8 mouse cellular contexts compared by ENCODE assay signal in the genomic region with DNA sequence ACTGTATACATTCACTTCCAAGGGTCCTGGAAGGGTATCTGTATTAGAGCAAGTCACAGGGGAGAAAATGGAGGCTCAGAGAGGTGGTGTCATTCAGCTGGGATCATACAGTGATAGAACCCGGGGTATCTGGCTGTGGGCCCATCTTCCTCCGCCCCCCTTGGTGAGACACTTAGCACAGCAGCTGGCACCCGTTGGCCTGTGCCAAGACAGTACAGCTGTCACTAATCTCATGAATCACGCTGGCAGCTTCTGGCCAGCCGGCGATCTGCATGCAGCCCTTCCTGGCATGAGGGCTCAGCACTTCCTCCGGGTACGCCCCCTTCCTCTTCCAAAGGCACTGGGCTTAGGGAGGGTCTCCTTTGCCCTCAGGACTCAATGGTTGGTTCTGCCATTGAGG. TPM values are rescaled to one million over a fixed set of nuclear protein-coding genes. Genes with fewer than 3 reads are reported as not detected.
A peak's percentile ranks its signal among the peaks of the same experiment; 100 is the strongest.
DNase-seq lines count a peak whose midpoint lies in the region; ATAC-seq lines count a peak whose summit lies in the region.

No protein-coding gene starts in this region.

- H3K4me3 ChIP-seq in embryonic facial prominence, embryonic 12.5 days: no peak overlapping the region
- H3K4me3 ChIP-seq in embryonic facial prominence, embryonic 10.5 days: no peak overlapping the region
- peak overlapping the region; percentile 6; the same call in 1 of the 2 replicates for H3K4me3 ChIP-seq in kidney, embryonic 14.5 days (ENCODE audit: low read length)
- no peak overlapping the region for H3K4me3 ChIP-seq in limb, embryonic 12.5 days (replicated peaks)
- H3K4me3 ChIP-seq in neural tube, embryonic 15.5 days (replicated peaks): no peak overlapping the region

- no peak overlapping the region for H3K9ac ChIP-seq in embryonic facial prominence, embryonic 12.5 days
- H3K9ac ChIP-seq in kidney, embryonic 14.5 days (ENCODE audit: low read depth, low read length): no peak overlapping the region; the same call in 1 of the 2 replicates
- 0 out of 2 replicates have a peak overlapping the region, but pooled peaks have one; percentile 9 for H3K9ac ChIP-seq in limb, embryonic 12.5 days (replicated peaks)
- H3K9ac ChIP-seq in neural tube, embryonic 15.5 days (replicated peaks): no peak overlapping the region

- 83% methylated on average over 8 of the region's 8 CpGs for WGBS in embryonic facial prominence, embryonic 12.5 days
- WGBS in embryonic facial prominence, embryonic 10.5 days: 86% methylated on average over 8 of the region's 8 CpGs
- 28% methylated on average over 8 of the region's 8 CpGs for WGBS in kidney, embryonic 14.5 days
- 76% methylated on average over 8 of the region's 8 CpGs for WGBS in limb, embryonic 12.5 days
- WGBS in neural tube, embryonic 15.5 days: 35% methylated on average over 8 of the region's 8 CpGs

- 0 out of 2 replicates have a peak overlapping the region, but pooled peaks have one; percentile 0 for H3K4me2 ChIP-seq in embryonic facial prominence, embryonic 12.5 days (replicated peaks)
- H3K4me2 ChIP-seq in kidney, embryonic 14.5 days (replicated peaks; ENCODE audit: low read depth, low read length): peak overlapping the region; percentile 15; the same call in 1 of the 2 replicates
- no peak overlapping the region for H3K4me2 ChIP-seq in limb, embryonic 12.5 days
- peak overlapping the region; percentile 20 for H3K4me2 ChIP-seq in neural tube, embryonic 15.5 days

- intact Hi-C loops in gastrocnemius, postnatal 14 days (cut with DNase I; ENCODE audit: low total_unique reads): no loop called here

- ATAC-seq in embryonic facial prominence, embryonic 12.5 days (ENCODE audit: insufficient number of reproducible peaks, insufficient read depth, low FRiP score, low TSS enrichment): no peak
- ATAC-seq in kidney, embryonic 14.5 days (ENCODE audit: low FRiP score, low TSS enrichment): no peak
- no peak for ATAC-seq in limb, embryonic 12.5 days (ENCODE audit: insufficient number of reproducible peaks, insufficient read depth, low FRiP score, low TSS enrichment, low read depth)
- ATAC-seq in neural tube, embryonic 15.5 days (ENCODE audit: low FRiP score): peak; percentile 37; the same call in 1 of the 2 replicates
- ATAC-seq in CD4-positive, CD25-positive, alpha-beta regulatory T cell, adult 4 months: no peak

- no peaks in the 10 kb centered on the region for H3K9me3 ChIP-seq in embryonic facial prominence, embryonic 12.5 days
- H3K9me3 ChIP-seq in embryonic facial prominence, embryonic 10.5 days: no peaks in the 10 kb centered on the region
- H3K9me3 ChIP-seq in kidney, embryonic 14.5 days (ENCODE audit: control insufficient read depth, low read length): no peaks in the 10 kb centered on the region
- no peaks in the 10 kb centered on the region for H3K9me3 ChIP-seq in limb, embryonic 12.5 days
- H3K9me3 ChIP-seq in neural tube, embryonic 15.5 days (replicated peaks): no peaks in the 10 kb centered on the region

- H3K36me3 ChIP-seq in embryonic facial prominence, embryonic 12.5 days: peaks cover 72% of the 10 kb centered on the region
- H3K36me3 ChIP-seq in embryonic facial prominence, embryonic 10.5 days (replicated peaks): peaks cover 87% of the 10 kb centered on the region
- peaks cover 72% of the 10 kb centered on the region for H3K36me3 ChIP-seq in kidney, embryonic 14.5 days (ENCODE audit: control insufficient read depth, insufficient read depth, low read length)
- peaks cover 81% of the 10 kb centered on the region for H3K36me3 ChIP-seq in limb, embryonic 12.5 days
- H3K36me3 ChIP-seq in neural tube, embryonic 15.5 days: no peaks in the 10 kb centered on the region

- H3K4me1 ChIP-seq in embryonic facial prominence, embryonic 12.5 days: peaks cover 30% of the 10 kb centered on the region
- peaks cover 37% of the 10 kb centered on the region for H3K4me1 ChIP-seq in embryonic facial prominence, embryonic 10.5 days
- H3K4me1 ChIP-seq in kidney, embryonic 14.5 days (ENCODE audit: control insufficient read depth, insufficient read depth, low read length): peaks cover 28% of the 10 kb centered on the region
- peaks cover 44% of the 10 kb centered on the region for H3K4me1 ChIP-seq in limb, embryonic 12.5 days (replicated peaks)
- H3K4me1 ChIP-seq in neural tube, embryonic 15.5 days: peaks cover 28% of the 10 kb centered on the region

- no peaks in the 10 kb centered on the region for H3K27me3 ChIP-seq in embryonic facial prominence, embryonic 12.5 days
- H3K27me3 ChIP-seq in embryonic facial prominence, embryonic 10.5 days (replicated peaks; ENCODE audit: low read depth, poor library complexity, severe bottlenecking): no peaks in the 10 kb centered on the region
- H3K27me3 ChIP-seq in kidney, embryonic 14.5 days (ENCODE audit: control insufficient read depth, insufficient read depth, low read length): no peaks in the 10 kb centered on the region
- H3K27me3 ChIP-seq in limb, embryonic 12.5 days: no peaks in the 10 kb centered on the region
- H3K27me3 ChIP-seq in neural tube, embryonic 15.5 days (replicated peaks): 0 out of 2 replicates have a peak, but pooled peaks cover under 1% of the 10 kb centered on the region

- no peak for DNase-seq in embryonic facial prominence, embryonic 10.5 days (ENCODE audit: low spot score)
- peak; percentile 65 for DNase-seq in cerebellum, adult 11-12 months
- DNase-seq in gastrocnemius, postnatal 14 days: peak; percentile 82

- no peak overlapping the region for H3K27ac ChIP-seq in embryonic facial prominence, embryonic 12.5 days
- H3K27ac ChIP-seq in embryonic facial prominence, embryonic 10.5 days (replicated peaks): no peak overlapping the region
- H3K27ac ChIP-seq in kidney, embryonic 14.5 days (ENCODE audit: low read depth, low read length): no peak overlapping the region
- H3K27ac ChIP-seq in limb, embryonic 12.5 days: no peak overlapping the region
- 0 out of 2 replicates have a peak overlapping the region, but pooled peaks have one; percentile 33 for H3K27ac ChIP-seq in neural tube, embryonic 15.5 days (replicated peaks)

RNA-seq across cellular contexts. Expression of a gene that starts 5.9 kb away (rescaled TPM):
- polyA plus RNA-seq in embryonic facial prominence, embryonic 12.5 days (2016; fragmentation: Nextera tagmentation; extraction: Ambion mirVana): 20.4 and 21.6 TPM in 2 replicates
- polyA plus RNA-seq in embryonic facial prominence, embryonic 10.5 days (2016; fragmentation: Nextera tagmentation; extraction: Ambion mirVana): 15.3 and 17.8 TPM in 2 replicates
- 10 to 100 TPM; 17.9 to 21.2 TPM for total RNA-seq in gastrocnemius, postnatal 14 days (2021)
- 9.4 and 14.3 TPM in 2 replicates for polyA plus RNA-seq in kidney, embryonic 14.5 days (2014; fragmentation: Nextera tagmentation; extraction: Ambion mirVana)
- 19.9 and 22.3 TPM in 2 replicates for polyA plus RNA-seq in limb, embryonic 12.5 days (2016; fragmentation: Nextera tagmentation; extraction: Ambion mirVana)
- polyA plus RNA-seq in neural tube, embryonic 15.5 days (2015; fragmentation: Nextera tagmentation; extraction: Ambion mirVana): 4.9 and 7.4 TPM in 2 replicates
- not detected for polyA plus RNA-seq in CD4-positive, CD25-positive, alpha-beta regulatory T cell, adult 4 months (2017; shearing (Covaris generic))

RNA-seq across cellular contexts. Expression of a gene that starts 32.5 kb away (rescaled TPM):
- 117 and 126 TPM in 2 replicates for polyA plus RNA-seq in embryonic facial prominence, embryonic 12.5 days (2016; fragmentation: Nextera tagmentation; extraction: Ambion mirVana)
- polyA plus RNA-seq in embryonic facial prominence, embryonic 10.5 days (2016; fragmentation: Nextera tagmentation; extraction: Ambion mirVana): 187 TPM in 2 replicates
- total RNA-seq in gastrocnemius, postnatal 14 days (2021): 1 to 10 TPM; 3.2 to 3.6 TPM
- polyA plus RNA-seq in kidney, embryonic 14.5 days (2014; fragmentation: Nextera tagmentation; extraction: Ambion mirVana): 139 and 150 TPM in 2 replicates
- 152 and 161 TPM in 2 replicates for polyA plus RNA-seq in limb, embryonic 12.5 days (2016; fragmentation: Nextera tagmentation; extraction: Ambion mirVana)
- polyA plus RNA-seq in neural tube, embryonic 15.5 days (2015; fragmentation: Nextera tagmentation; extraction: Ambion mirVana): 17.2 and 39.7 TPM in 2 replicates
- 10 to 100 TPM in 1 of 2 experiments, 1 to 10 TPM in 1; 6.5 to 13.5 TPM for polyA plus RNA-seq in CD4-positive, CD25-positive, alpha-beta regulatory T cell, adult 4 months (2017; shearing (Covaris generic))

RNA-seq across cellular contexts. Expression of a gene that starts 42.7 kb away (rescaled TPM):
- 0.96 and 1.7 TPM in 2 replicates for polyA plus RNA-seq in embryonic facial prominence, embryonic 12.5 days (2016; fragmentation: Nextera tagmentation; extraction: Ambion mirVana)
- polyA plus RNA-seq in embryonic facial prominence, embryonic 10.5 days (2016; fragmentation: Nextera tagmentation; extraction: Ambion mirVana): 0.48 and 0.52 TPM in 2 replicates
- not detected for total RNA-seq in gastrocnemius, postnatal 14 days (2021)
- 2.6 and 3.4 TPM in 2 replicates for polyA plus RNA-seq in kidney, embryonic 14.5 days (2014; fragmentation: Nextera tagmentation; extraction: Ambion mirVana)
- polyA plus RNA-seq in limb, embryonic 12.5 days (2016; fragmentation: Nextera tagmentation; extraction: Ambion mirVana): 0.99 and 1.1 TPM in 2 replicates
- polyA plus RNA-seq in neural tube, embryonic 15.5 days (2015; fragmentation: Nextera tagmentation; extraction: Ambion mirVana): 0.42 and 1.1 TPM in 2 replicates
- polyA plus RNA-seq in CD4-positive, CD25-positive, alpha-beta regulatory T cell, adult 4 months (2017; shearing (Covaris generic)): not detected

RNA-seq across cellular contexts. Expression of a gene that starts 59.8 kb away (rescaled TPM):
- polyA plus RNA-seq in embryonic facial prominence, embryonic 12.5 days (2016; fragmentation: Nextera tagmentation; extraction: Ambion mirVana): 30.8 and 33.3 TPM in 2 replicates
- 27.2 and 28.0 TPM in 2 replicates for polyA plus RNA-seq in embryonic facial prominence, embryonic 10.5 days (2016; fragmentation: Nextera tagmentation; extraction: Ambion mirVana)
- 10 to 100 TPM; 18.8 to 24.7 TPM for total RNA-seq in gastrocnemius, postnatal 14 days (2021)
- 31.9 and 39.7 TPM in 2 replicates for polyA plus RNA-seq in kidney, embryonic 14.5 days (2014; fragmentation: Nextera tagmentation; extraction: Ambion mirVana)
- polyA plus RNA-seq in limb, embryonic 12.5 days (2016; fragmentation: Nextera tagmentation; extraction: Ambion mirVana): 38.3 and 38.9 TPM in 2 replicates
- 14.0 and 22.5 TPM in 2 replicates for polyA plus RNA-seq in neural tube, embryonic 15.5 days (2015; fragmentation: Nextera tagmentation; extraction: Ambion mirVana)
- polyA plus RNA-seq in CD4-positive, CD25-positive, alpha-beta regulatory T cell, adult 4 months (2017; shearing (Covaris generic)): 1 to 10 TPM in 1 of 2 experiments, under 1 TPM in 1; 0.61 to 1.4 TPM
